Mouse (Mus musculus) CH12.LX (cell line): ENCODE data around the gene Minpp1. TPM values are rescaled to one million over a fixed set of nuclear protein-coding genes. Genes with fewer than 3 reads are reported as not detected.

Experiments used
- DNase-seq: peaks from one replicate; pipeline ENCODE4 v3.0.0-alpha.2; 2013; ENCODE audit errors: extremely low read depth
- H3K27ac ChIP-seq: 2 replicates; pipeline ENCODE4 v1.5.1; 2012; ENCODE audit warnings: low read depth, mild to moderate bottlenecking, control low read depth, moderate library complexity; ENCODE audit not compliant: insufficient read depth
- H3K27me3 ChIP-seq: replicated peaks from 2 replicates; pipeline ENCODE3; 2012; ENCODE audit warnings: inconsistent platforms
- H3K36me3 ChIP-seq, 2 experiments: replicated peaks in 1 of 2; 2 replicates each; pipeline versions ENCODE3 to v1.6.1; 2012; ENCODE audit warnings: inconsistent platforms in 1 of 2, low read length in 1 of 2, mild to moderate bottlenecking in 1 of 2, mixed read lengths in 1 of 2, moderate library complexity in 1 of 2; ENCODE audit not compliant: control insufficient read depth in 1 of 2, insufficient read depth in 1 of 2
- H3K4me1 ChIP-seq, 2 experiments: 2 replicates each; pipeline ENCODE4 v1.6.1; 2012; ENCODE audit warnings: inconsistent platforms in 1 of 2, moderate library complexity in 1 of 2; ENCODE audit not compliant: insufficient read depth in 2 of 2, control insufficient read depth in 1 of 2
- H3K4me2 ChIP-seq: 2 replicates; pipeline ENCODE4 v1.6.1; 2012; ENCODE audit warnings: low read depth, mild to moderate bottlenecking, control low read depth; ENCODE audit not compliant: poor library complexity, insufficient read depth, severe bottlenecking
- H3K4me3 ChIP-seq, 3 experiments: fragments of 150-350 bp in 1 of 3; sonication (generic) in 1 of 3; replicated peaks in 1 of 3; 2 replicates each; pipeline versions ENCODE3 to v1.5.1; 2011 to 2012; ENCODE audit warnings: low read depth in 2 of 3, low read length in 2 of 3, mild to moderate bottlenecking in 2 of 3, moderate library complexity in 2 of 3, control low read depth in 1 of 3, improper control_type of control experiment in 1 of 3, inconsistent platforms in 1 of 3, mixed read lengths in 1 of 3; ENCODE audit not compliant: poor library complexity in 1 of 3
- H3K79me2 ChIP-seq: replicated peaks from 2 replicates; pipeline ENCODE4 v1.6.1; 2012; ENCODE audit warnings: mild to moderate bottlenecking, moderate library complexity; ENCODE audit not compliant: control insufficient read depth, poor library complexity, insufficient read depth, severe bottlenecking; ENCODE audit errors: extremely low read depth
- H3K9ac ChIP-seq: 2 replicates; pipeline ENCODE4 v1.6.1; 2012; ENCODE audit warnings: low read depth, mild to moderate bottlenecking, control low read depth, moderate library complexity; ENCODE audit not compliant: insufficient read depth
- H3K9me3 ChIP-seq: replicated peaks from 2 replicates; pipeline ENCODE3; 2012; ENCODE audit warnings: low read length, inconsistent platforms, mixed read lengths
- CHD1 ChIP-seq: IDR thresholded peaks from 2 replicates; pipeline ENCODE4 v1.6.1; 2012; ENCODE audit warnings: low read depth, low read length, improper control_type of control experiment, inconsistent platforms
- CTCF ChIP-seq, 2 experiments: IDR thresholded peaks in 1 of 2; conservative IDR thresholded peaks in 1 of 2; 2 replicates each; pipeline ENCODE4 v1.5.1; 2011 to 2012; ENCODE audit warnings: low read depth in 2 of 2, low read length in 2 of 2, improper control_type of control experiment in 1 of 2, inconsistent platforms in 1 of 2, mild to moderate bottlenecking in 1 of 2, moderate library complexity in 1 of 2
- E2F4 ChIP-seq: IDR thresholded peaks from 2 replicates; pipeline ENCODE4 v1.6.1; 2011; ENCODE audit warnings: low read depth, low read length, improper control_type of control experiment; ENCODE audit not compliant: insufficient replicate concordance
- ELF1 ChIP-seq: IDR thresholded peaks from 2 replicates; pipeline ENCODE4 v1.6.1; 2014; ENCODE audit warnings: low read depth, mild to moderate bottlenecking, inconsistent platforms, low read length, improper control_type of control experiment
- ETS1 ChIP-seq: conservative IDR thresholded peaks from 2 replicates; pipeline ENCODE4 v1.6.1; 2012; ENCODE audit warnings: low read depth, mild to moderate bottlenecking, inconsistent platforms, low read length, improper control_type of control experiment, moderate library complexity
- GABPA ChIP-seq: IDR thresholded peaks from 2 replicates; pipeline ENCODE4 v1.6.1; 2012; ENCODE audit warnings: low read depth, low read length, improper control_type of control experiment, inconsistent platforms; ENCODE audit not compliant: insufficient replicate concordance
- HCFC1 ChIP-seq: IDR thresholded peaks from 2 replicates; pipeline ENCODE4 v1.6.1; 2012; ENCODE audit warnings: low read depth, mild to moderate bottlenecking, inconsistent platforms, low read length, improper control_type of control experiment
- IRF4 ChIP-seq: IDR thresholded peaks from 2 replicates; pipeline ENCODE4 v1.6.1; 2014; ENCODE audit warnings: low read depth, mild to moderate bottlenecking, inconsistent platforms, low read length, improper control_type of control experiment
- JUN ChIP-seq: IDR thresholded peaks from 2 replicates; pipeline ENCODE4 v1.6.1; 2011; ENCODE audit warnings: low read depth, mild to moderate bottlenecking, low read length, improper control_type of control experiment, moderate library complexity; ENCODE audit not compliant: insufficient read depth
- MAFK ChIP-seq: IDR thresholded peaks from 2 replicates; pipeline ENCODE4 v1.6.1; 2011; ENCODE audit warnings: low read length, improper control_type of control experiment; ENCODE audit not compliant: insufficient replicate concordance
- MAX ChIP-seq: IDR thresholded peaks from 2 replicates; pipeline ENCODE4 v1.6.1; 2011; ENCODE audit warnings: low read length, improper control_type of control experiment
- MAZ ChIP-seq: IDR thresholded peaks from 2 replicates; pipeline ENCODE4 v1.6.1; 2012; ENCODE audit warnings: low read depth, mild to moderate bottlenecking, inconsistent platforms, low read length, improper control_type of control experiment, moderate library complexity
- MEF2A ChIP-seq: IDR thresholded peaks from 2 replicates; pipeline ENCODE4 v1.6.1; 2014; ENCODE audit warnings: low read depth, mild to moderate bottlenecking, inconsistent platforms, low read length, improper control_type of control experiment, borderline replicate concordance
- MXI1 ChIP-seq: IDR thresholded peaks from 2 replicates; pipeline ENCODE4 v1.6.1; 2011; ENCODE audit warnings: mild to moderate bottlenecking, low read depth, low read length, improper control_type of control experiment
- NELFE ChIP-seq: IDR thresholded peaks from 2 replicates; pipeline ENCODE4 v1.6.1; 2011; ENCODE audit warnings: low read depth, low read length, improper control_type of control experiment
- NRF1 ChIP-seq: IDR thresholded peaks from 2 replicates; pipeline ENCODE4 v1.6.1; 2014; ENCODE audit warnings: low read depth, mild to moderate bottlenecking, inconsistent platforms, low read length, improper control_type of control experiment, moderate library complexity
- POLR2A ChIP-seq: IDR thresholded peaks from 2 replicates; pipeline ENCODE4 v1.6.1; 2011; ENCODE audit warnings: low read depth, mild to moderate bottlenecking, improper control_type of control experiment, low read length
- RAD21 ChIP-seq: IDR thresholded peaks from 2 replicates; pipeline ENCODE4 v1.6.1; 2011; ENCODE audit warnings: low read depth, mild to moderate bottlenecking, low read length, improper control_type of control experiment, moderate library complexity
- RCOR1 ChIP-seq: conservative IDR thresholded peaks from 2 replicates; pipeline ENCODE4 v1.6.1; 2012; ENCODE audit warnings: low read depth, mild to moderate bottlenecking, inconsistent platforms, low read length, improper control_type of control experiment
- SMC3 ChIP-seq: IDR thresholded peaks from 2 replicates; pipeline ENCODE4 v1.6.1; 2011; ENCODE audit warnings: low read depth, low read length, improper control_type of control experiment
- TBP ChIP-seq: conservative IDR thresholded peaks from 2 replicates; pipeline ENCODE4 v1.6.1; 2011; ENCODE audit warnings: low read depth, low read length, improper control_type of control experiment
- TCF12 ChIP-seq: IDR thresholded peaks from 2 replicates; pipeline ENCODE4 v1.6.1; 2014; ENCODE audit warnings: low read depth, mild to moderate bottlenecking, inconsistent platforms, low read length, improper control_type of control experiment
- UBTF ChIP-seq: IDR thresholded peaks from 2 replicates; pipeline ENCODE4 v1.6.1; 2012; ENCODE audit warnings: low read depth, mild to moderate bottlenecking, inconsistent platforms, low read length, improper control_type of control experiment, moderate library complexity
- USF2 ChIP-seq: conservative IDR thresholded peaks from 2 replicates; pipeline ENCODE4 v1.6.1; 2011; ENCODE audit warnings: low read depth, low read length, improper control_type of control experiment
- ZC3H11A ChIP-seq: IDR thresholded peaks from 2 replicates; pipeline ENCODE4 v1.6.1; 2012; ENCODE audit warnings: low read depth, mild to moderate bottlenecking, inconsistent platforms, low read length, improper control_type of control experiment
- ZKSCAN1 ChIP-seq: IDR thresholded peaks from 2 replicates; pipeline ENCODE4 v1.6.1; 2012; ENCODE audit warnings: low read depth, inconsistent platforms, low read length, improper control_type of control experiment, borderline replicate concordance
- ZMIZ1 ChIP-seq: IDR thresholded peaks from 2 replicates; pipeline ENCODE4 v1.6.1; 2012; ENCODE audit warnings: low read depth, mild to moderate bottlenecking, inconsistent platforms, low read length, improper control_type of control experiment
- dilution Hi-C: fragments of 300-500 bp; cut with MboI; formaldehyde crosslinking; loops from 2 replicates; pipeline ENCODE4 v1.14.3; 2020; ENCODE audit warnings: low sequenced_read_pairs; ENCODE audit not compliant: extremely low pct_unique_long_range_greater_than_20kb, extremely low pct_ligation_motif_present
- in situ Hi-C: fragments of 300-500 bp; cut with MboI; formaldehyde crosslinking; loops from 3 replicates; pipeline ENCODE4 v1.14.3; 2019; ENCODE audit warnings: low sequenced_read_pairs, low pct_ligation_motif_present, low pct_unique_long_range_greater_than_20kb, mixed read lengths
- polyA plus RNA-seq: library from polyadenylated mRNA; unstranded; fragments of >175 nt; gene quantifications from 2 replicates; pipeline ENCODE4 v1.2.1, GENCODE M21; 2012; ENCODE audit warnings: low read depth; ENCODE audit not compliant: insufficient read length
- total RNA-seq, 2 experiments: library from RNA; depleted of rRNA; stranded (reverse); fragments of 300-350 nt in 1 of 2; fragments of >200 nt in 1 of 2; gene quantifications; 2 replicates each; pipeline ENCODE4 v1.2.3; 2012 to 2014

Minpp1 gene
- total and polyA plus RNA-seq, 3 experiments, result 50.5 to 73.2 (median 50.7) TPM

DNA sequence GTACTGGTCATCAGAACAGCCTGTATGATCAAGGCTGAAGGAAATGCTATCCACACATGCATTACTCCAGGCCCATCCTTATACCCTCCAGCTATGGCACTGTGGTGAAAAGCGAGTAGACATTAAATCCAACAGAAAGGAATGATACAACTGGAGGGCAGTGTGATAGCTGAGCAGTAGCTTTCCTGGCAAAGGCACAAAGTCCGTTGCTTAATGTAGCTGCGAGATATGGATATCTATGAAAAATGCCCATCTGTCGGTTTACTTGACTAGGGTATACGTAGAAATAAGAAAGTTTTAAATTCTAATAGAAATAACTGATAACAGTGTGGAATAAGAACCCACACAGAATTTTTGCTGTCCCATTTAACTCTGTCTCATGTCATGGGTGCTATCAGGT is 5.3 kb upstream of the Minpp1 start:
- TF ChIP-seq MAZ (no peak), UBTF (no peak), ETS1 (no peak), JUN (no peak), E2F4 (no peak), IRF4 (no peak), ZMIZ1 (no peak), MXI1 (no peak), HCFC1 (no peak), POLR2A (no peak), ZKSCAN1 (no peak), MAFK (no peak), TBP (no peak), TCF12 (no peak), ELF1 (no peak), USF2 (no peak), CHD1 (no peak)
- H3K4me1 ChIP-seq, result peaks cover 0 to 6% of the 10 kb centered on the region in 2 experiments; a peak in 2 of 4 replicates
- in situ Hi-C loops (no loop called here), dilution Hi-C loops (no loop called here)
- no peaks in the 10 kb centered on the region for H3K36me3 ChIP-seq
- no peaks in the 10 kb centered on the region for H3K9me3 ChIP-seq
- no peak overlapping the region for H3K9ac ChIP-seq
- no peaks in the 10 kb centered on the region for H3K27me3 ChIP-seq
- H3K4me2 ChIP-seq, result no peak overlapping the region
- no peak overlapping the region for H3K4me3 ChIP-seq
- no peaks in the 10 kb centered on the region for H3K79me2 ChIP-seq
- no peak for DNase-seq
- H3K27ac ChIP-seq, result no peak overlapping the region

DNA sequence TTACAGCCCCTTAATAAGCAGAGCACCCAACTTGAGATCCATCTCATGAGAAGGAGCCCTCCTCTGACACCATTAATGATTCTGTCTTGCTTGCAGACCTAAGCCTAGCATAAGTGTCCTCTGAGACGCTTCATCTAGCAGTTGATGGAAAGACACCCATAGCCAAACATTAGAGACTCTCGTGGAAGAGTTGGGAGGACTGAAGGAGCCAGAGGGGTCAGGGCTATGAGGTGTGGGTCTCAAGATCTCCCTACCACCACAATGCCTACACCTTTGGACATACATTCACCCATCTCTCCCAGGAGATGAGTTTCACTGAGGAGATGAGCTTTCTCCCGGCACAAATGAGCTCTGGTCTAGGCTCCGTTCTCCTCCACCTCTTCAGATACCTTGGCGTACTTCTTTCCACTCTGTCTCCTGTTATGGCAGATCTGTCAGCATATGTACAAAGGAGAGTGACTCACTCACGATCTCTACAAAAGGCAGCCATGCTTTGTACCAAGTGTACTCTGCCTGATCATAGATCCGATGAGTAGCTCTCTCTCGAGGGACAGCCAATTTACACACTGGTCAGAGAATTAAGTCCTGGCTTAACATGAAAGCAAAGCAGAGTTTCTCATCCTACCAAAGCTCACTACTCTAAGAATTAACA is 4.7 kb upstream of the Minpp1 start:
- dilution Hi-C loops, result no loop called here
- H3K4me1 ChIP-seq, result peaks cover 0 to 6% of the 10 kb centered on the region in 2 experiments; a peak in 2 of 4 replicates
- H3K9me3 ChIP-seq, result no peaks in the 10 kb centered on the region
- no peak overlapping the region for H3K4me3 ChIP-seq
- TF ChIP-seq NELFE (no peak), HCFC1 (no peak), RCOR1 (no peak), MEF2A (no peak), SMC3 (no peak), CHD1 (no peak), MAZ (no peak), NRF1 (no peak), TCF12 (no peak), MAX (no peak), ETS1 (no peak), ZC3H11A (no peak), RAD21 (no peak), GABPA (no peak), CTCF (conservative IDR thresholded peaks at IDR 0.05 in 1 of 2, IDR thresholded peaks at IDR 0.05 in 1 of 2; ENCODE audit: low read depth in 2 of 2, low read length in 2 of 2) (no peak)
- H3K9ac ChIP-seq, result no peak overlapping the region
- H3K4me2 ChIP-seq, result no peak overlapping the region
- no peaks in the 10 kb centered on the region for H3K27me3 ChIP-seq
- H3K36me3 ChIP-seq, result no peaks in the 10 kb centered on the region
- DNase-seq, result no peak
- in situ Hi-C loops, result no loop called here
- H3K27ac ChIP-seq, result no peak overlapping the region
- H3K79me2 ChIP-seq, result no peaks in the 10 kb centered on the region
